Mouse (Mus musculus): ENCODE results near the gene Tapbp.

The Tapbp gene

DNA sequence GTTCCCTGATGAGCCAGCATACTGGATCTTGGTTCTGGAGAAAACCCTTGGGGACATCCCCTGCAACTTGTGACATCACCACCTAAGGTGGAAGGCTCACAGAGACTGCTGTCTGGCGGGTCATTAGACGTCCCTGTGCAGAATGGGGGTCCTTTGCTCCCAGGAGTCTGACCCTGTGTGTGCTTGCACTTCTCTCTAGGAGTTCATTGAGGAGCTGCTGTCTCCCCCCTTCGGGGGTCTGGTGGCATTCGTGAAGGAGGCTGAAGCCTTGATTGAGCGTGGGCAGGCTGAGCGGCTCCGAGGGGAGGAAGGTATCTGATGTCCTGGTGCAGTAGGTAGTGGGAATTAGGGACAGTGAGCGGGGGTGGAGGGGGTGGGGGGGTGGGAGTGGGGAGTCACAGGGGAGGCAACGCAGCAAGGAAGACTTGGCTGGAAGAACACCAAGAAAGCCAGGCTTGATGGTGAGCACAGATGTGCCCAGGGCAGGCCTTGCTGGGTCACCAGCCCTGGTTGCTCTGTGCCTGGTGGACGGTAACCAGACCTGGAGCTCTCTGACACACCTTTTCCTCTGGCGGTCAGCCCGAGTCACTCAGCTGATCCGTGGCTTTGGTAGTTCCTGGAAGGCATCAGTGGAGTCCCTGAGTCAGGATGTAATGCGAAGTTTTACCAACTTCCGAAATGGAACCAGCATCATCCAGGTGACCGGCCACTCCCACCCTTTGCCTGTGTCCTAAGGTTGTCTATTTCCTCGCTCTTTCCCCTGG lies 49.6 kb downstream of the Tapbp start:
- no peak for DNase-seq (ENCODE audit: low spot score in 2 of 2)

DNA sequence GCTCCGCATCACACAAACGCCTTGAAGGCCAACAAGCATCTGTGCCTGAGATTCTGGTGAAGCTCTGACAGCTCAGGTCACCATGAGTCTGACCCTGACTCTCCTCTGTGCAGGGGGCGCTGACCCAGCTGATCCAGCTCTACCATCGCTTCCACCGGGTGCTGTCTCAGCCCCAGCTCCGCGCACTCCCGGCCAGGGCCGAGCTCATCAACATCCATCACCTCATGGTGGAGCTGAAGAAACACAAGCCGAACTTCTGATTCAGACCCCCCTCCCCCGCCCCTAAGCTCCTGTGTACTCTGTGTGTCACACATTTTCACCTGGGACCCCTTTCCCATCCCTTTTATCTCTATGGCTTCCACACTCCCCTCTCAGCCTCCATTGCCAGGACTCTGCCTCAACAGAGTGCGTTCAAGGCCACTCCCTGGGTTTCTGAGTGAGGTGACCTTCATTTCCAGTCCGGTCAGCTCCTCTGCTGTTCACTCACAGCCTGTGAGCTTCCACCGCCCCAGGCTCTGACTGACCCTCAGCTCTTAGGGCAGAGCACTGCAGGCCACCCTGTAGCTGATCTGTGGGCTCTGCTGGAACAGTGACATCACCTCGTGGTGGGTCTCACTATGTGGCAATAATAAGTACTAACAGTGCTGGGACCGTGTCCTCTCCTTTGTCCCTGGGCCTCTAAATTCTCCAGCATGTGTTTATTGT lies 50.3 kb downstream of the Tapbp start:
- DNase-seq (ENCODE audit: low spot score in 2 of 2): no peak

DNA sequence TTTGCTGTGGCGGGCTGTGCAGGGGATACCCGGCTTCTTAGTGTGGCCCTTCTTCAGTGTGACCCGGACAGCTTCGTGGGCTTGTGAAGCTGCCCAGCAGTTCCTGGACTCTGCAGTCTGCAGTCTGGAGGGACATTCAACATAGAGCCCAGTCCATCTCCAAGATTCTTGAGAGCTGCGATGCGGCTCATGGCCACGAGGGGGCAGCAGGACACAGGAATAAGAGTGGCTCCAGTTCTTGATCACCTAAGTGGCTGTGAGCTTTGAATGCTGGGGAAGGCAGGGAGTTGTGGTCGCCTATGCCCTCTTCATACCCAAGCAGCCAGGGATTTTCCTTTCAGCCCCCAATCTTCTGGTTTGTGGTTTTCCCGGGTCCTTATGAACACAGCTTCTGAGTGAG lies 52.8 kb downstream of the Tapbp start:
- peak; percentile 58 to 73 for DNase-seq (ENCODE audit: low spot score in 2 of 2)

DNA sequence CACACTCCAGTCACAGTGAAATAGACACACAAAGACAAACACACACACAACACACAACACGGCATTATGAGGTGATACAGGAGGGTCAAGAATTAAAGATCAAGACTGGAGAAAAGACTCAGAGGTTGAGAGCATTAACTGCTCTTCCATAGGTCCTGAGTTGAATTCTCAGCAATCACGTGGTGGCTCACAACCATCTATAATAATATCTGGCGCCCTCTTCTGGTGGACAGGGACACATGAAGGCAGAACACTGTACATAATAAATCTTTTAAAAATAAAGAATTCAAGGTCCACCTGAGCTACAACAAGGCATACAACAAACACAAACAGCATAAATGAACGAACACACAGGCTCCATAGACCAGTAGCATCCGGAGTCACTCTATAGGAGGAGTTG lies 53.2 kb downstream of the Tapbp start:
- no peak for DNase-seq (ENCODE audit: low spot score in 2 of 2)

DNA sequence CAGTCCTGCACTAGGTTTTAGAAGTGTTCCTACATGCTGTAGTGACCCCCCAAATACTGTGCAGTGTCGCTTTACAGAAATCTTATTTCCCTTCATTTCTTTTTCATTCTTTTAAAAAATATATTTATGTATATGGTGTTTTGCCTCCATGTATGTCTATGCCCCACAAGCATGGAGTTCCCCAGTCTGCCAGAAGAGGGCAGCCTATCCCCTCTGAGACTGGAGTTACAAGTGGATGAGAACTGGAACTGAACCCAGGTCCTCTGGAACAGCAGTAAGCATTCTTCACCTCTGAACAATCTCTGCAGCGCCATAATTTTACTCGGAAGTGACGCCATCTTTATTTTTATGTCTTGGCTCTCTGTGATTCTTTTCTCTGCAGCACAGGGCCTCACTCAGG lies 53.7 kb downstream of the Tapbp start:
- no peak for DNase-seq (ENCODE audit: low spot score in 2 of 2)

DNA sequence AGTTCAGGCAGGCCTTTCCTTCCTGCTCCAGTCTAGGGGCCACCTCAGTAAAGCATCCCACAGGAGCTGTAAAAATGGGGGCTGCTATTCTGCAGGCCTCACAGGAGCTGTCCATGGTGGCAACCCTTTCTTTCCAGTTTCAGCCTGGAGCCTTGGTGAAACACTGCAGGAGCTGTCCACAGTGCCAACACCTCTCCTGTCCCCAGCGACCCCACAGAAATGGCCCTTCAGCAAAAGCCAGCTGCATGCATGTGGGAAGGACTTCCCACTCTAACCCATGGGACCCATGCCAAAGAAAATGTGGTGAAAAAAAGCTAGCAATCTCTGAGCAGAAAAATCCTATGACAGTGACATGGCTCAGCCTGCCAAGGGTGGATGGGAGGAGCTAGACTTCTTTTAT lies 57.0 kb downstream of the Tapbp start:
- DNase-seq (ENCODE audit: low spot score in 2 of 2): no peak

DNA sequence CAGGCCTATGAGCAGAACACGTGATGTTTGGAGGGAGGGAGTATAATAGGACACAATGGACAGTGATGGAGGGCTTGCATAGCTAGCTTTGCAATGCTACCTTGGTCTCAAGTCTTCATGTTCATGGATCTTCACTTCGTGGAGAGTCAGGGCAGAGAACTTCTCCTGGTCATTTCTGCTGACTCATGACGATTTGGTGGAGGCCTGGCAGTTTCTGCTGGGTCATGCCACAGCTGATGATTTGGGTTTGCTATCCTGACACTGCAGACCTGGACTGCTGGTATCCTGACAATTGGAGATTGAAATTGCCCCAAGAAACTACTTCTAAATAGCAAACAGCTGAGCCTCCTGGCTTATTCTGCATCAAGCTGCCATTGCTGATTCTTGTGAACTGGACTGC lies 57.9 kb downstream of the Tapbp start:
- no peak for DNase-seq (ENCODE audit: low spot score in 2 of 2)

DNA sequence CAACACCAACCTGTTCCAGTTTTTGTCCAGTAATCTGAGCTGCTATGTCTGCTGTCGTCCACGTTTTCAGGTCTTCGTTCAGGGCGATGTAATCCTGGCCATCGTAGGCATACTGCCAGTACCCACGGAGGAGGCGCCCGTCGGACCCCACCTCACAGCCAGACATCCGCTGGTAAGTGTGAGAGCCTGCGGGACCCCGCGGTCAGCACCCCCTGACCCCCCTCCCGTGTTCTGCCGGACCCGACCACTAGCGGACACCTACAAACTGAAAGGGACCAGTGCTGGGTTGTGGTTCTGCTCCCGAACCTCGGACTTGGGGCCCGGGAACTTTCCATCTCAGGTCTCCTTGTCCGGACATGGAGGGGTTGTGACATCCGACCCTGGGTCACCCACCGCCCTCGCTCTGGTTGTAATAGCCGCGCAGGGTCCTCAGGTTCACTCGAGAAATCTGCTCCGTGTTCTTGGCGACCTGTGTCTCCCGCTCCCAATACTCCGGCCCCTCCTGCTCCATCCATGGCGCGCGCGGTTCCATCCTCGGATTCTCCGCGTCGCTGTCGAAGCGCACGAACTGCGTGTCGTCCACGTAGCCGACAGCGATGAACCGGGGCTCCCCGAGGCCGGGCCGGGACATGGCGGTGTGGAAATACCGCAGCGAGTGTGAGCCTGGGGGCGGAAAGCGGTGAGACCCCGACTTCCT lies 62.3 kb downstream of the Tapbp start:
- DNase-seq (ENCODE audit: low spot score in 2 of 2): no peak

DNA sequence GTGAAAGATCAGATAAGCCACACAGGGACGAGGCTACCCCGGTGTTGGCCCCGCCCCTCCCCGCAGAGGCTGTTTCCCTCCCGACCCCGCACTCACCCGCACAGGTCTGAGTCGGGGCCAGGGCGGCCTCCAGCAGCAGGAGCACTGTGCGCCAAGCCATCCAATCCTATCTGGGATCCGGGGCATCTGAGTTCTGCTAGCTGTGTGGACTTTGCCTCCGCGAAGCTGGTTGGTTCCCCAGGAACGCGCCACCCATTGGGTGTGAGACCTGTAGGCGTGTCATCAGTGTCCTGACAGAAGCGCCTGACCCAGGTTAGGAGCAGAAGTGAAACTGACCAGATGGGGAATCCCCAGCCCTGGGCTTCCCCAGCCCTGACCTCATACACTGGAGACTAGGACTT lies 62.9 kb downstream of the Tapbp start:
- DNase-seq (ENCODE audit: low spot score in 2 of 2): peak; percentile 89 to 95
